Mouse (Mus musculus): ENCODE results near the gene Cers1. TPM values are rescaled to one million over a fixed set of nuclear protein-coding genes. Genes with fewer than 3 reads are reported as not detected.

The Cers1 gene
- polyA plus RNA-seq, 1 experiment from 2014 or later = 15.3 TPM

DNA sequence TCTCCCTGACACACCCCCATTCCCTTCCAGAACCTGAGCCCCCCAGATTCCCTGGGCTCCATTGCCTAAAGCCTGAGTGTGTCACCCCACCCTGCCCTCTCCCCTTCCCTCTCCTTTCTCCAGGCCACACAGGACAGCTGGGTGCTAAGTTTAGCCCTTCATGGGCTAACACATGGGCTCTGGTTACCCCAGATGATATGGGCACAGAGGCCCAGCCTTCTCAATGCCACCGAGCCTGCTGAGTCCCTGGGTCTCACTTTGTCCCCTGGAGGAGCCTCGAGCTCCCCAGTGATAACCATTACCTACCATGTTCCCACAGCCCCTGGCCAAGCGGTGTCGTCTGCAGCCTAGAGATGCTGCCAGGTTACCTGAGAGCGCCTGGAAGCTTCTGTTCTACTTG, 2.3 kb downstream of the Cers1 start:
- ATAC-seq (ENCODE audit: low FRiP score, low read depth) = no peak
- H3K27ac ChIP-seq (replicated peaks) = peak overlapping the region; percentile 92
- H3K9ac ChIP-seq (replicated peaks) = peak overlapping the region; percentile 57; the same call in 1 of the 2 replicates
- H3K4me2 ChIP-seq (replicated peaks) = peak overlapping the region; percentile 72
- WGBS = 81% methylated on average over 5 of the region's 5 CpGs
- peaks cover 10% of the 10 kb centered on the region for H3K27me3 ChIP-seq
- H3K36me3 ChIP-seq = peaks cover 10% of the 10 kb centered on the region
- H3K4me3 ChIP-seq = 0 out of 2 replicates have a peak overlapping the region, but pooled peaks have one; percentile 55
- H3K9me3 ChIP-seq = no peaks in the 10 kb centered on the region
- peaks cover 38% of the 10 kb centered on the region for H3K4me1 ChIP-seq

DNA sequence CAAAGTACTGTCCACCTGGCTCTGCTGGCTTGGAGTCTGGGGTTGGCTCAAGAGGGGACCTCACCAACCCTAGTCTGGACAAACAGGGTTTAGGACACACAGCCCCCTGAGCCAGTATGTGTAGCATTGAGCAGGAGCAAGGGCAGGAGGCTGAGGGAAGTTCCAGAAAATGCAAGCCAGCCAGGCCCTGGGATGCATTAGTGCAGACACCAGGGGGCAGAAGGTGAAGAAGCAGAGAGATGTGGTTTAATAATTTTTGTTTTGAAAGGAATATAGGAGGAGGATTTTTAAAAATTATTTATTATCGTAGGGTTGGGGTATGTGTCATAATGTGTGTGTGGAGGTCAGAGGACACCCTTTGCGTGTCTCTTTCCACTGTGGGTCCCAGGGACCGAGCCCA, 8.1 kb downstream of the Cers1 start:
- Histone ChIP-seq H3K27me3 (0 out of 2 replicates have a peak, but pooled peaks cover 1% of the 10 kb centered on the region), H3K4me2 (replicated peaks) (no peak overlapping the region), H3K36me3 (peaks cover 29% of the 10 kb centered on the region), H3K9ac (replicated peaks) (no peak overlapping the region), H3K27ac (replicated peaks) (no peak overlapping the region), H3K4me1 (no peaks in the 10 kb centered on the region), H3K9me3 (no peaks in the 10 kb centered on the region), H3K4me3 (no peak overlapping the region)
- 85% methylated on average over 3 of the region's 3 CpGs for WGBS
- no peak for ATAC-seq (ENCODE audit: low FRiP score, low read depth)

DNA sequence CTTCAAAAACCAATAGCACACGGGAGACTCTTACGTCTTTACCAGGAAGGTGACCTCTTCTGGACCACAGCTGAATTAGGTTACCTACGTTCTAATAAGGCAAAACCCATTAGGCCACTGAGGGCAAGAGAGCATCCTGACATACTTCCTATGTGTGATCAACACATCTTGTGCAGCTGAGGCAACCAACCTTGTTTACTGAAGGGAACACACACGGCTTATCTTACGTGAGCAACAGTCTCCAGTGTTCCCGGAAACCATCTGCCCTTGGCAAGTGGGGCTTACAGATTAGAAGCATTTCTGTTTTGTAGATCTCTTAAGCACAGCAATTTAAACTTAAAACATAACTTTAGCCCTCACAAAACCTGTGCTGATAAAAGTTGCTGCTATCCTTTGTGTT, 11.9 kb downstream of the Cers1 start:
- WGBS = 94% methylated on average over 6 of the region's 6 CpGs
- H3K36me3 ChIP-seq = peaks cover 41% of the 10 kb centered on the region
- no peaks in the 10 kb centered on the region for H3K9me3 ChIP-seq
- ATAC-seq (ENCODE audit: low FRiP score, low read depth) = no peak
- H3K27me3 ChIP-seq = peaks cover 30% of the 10 kb centered on the region
- peaks cover 31% of the 10 kb centered on the region for H3K4me1 ChIP-seq
- H3K9ac ChIP-seq (replicated peaks) = no peak overlapping the region
- H3K4me2 ChIP-seq (replicated peaks) = no peak overlapping the region
- H3K4me3 ChIP-seq = no peak overlapping the region
- H3K27ac ChIP-seq (replicated peaks) = no peak overlapping the region

DNA sequence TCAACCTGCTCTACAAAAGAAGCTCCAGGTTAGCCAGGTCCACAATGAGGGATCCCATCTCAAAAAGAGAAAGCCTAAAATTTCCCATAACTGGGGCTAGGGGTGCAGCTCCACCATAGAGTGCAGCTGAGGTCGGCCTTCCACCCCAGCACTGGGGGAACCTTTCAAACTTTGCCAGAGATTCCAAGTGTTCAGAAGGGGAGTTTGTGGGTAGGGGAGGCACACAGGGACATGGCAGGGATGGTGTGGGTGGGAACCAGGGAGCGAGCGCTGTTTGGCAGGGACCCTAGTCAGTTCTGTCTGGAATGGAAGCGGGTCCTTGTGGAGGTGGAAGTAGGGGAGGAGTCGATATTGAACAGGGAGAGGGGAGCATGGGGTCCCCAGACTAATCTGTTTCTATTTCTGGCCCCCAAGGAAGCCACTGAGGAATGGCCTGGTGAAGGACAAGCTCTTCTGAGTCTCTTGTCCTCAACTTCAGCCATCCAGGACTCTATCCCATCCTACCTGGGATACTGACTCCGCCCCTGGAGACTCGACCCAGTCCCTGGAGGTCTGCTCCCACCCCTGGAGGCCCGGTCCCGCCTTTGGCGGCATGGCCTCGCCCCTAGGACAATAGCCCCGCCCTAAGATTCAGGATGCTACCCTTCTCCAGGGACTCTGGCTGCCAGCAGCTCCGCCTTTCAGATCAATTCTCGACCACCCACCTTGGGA, 13.7 kb downstream of the Cers1 start, which contains the start of gene Gdf1:
TSS of gene Gdf1 (plus strand) at position 694 of the 711 bp plus-strand sequence.
- H3K9me3 ChIP-seq = no peaks in the 10 kb centered on the region
- H3K36me3 ChIP-seq = peaks cover 48% of the 10 kb centered on the region
- H3K4me1 ChIP-seq = peaks cover 32% of the 10 kb centered on the region
- peak within 1 kb of the TSS; percentile 18 for H3K4me3 ChIP-seq
- no peak within 1 kb of the TSS; the same call in 1 of the 2 replicates for H3K27ac ChIP-seq (replicated peaks)
- H3K27me3 ChIP-seq = peaks cover 30% of the 10 kb centered on the region
- 20% methylated on average over 14 of the region's 14 CpGs for WGBS
- peak within 1 kb of the TSS; percentile 46 for H3K9ac ChIP-seq (replicated peaks)
- ATAC-seq (ENCODE audit: low FRiP score, low read depth) = no peak
- H3K4me2 ChIP-seq (replicated peaks) = peak within 1 kb of the TSS; percentile 31

DNA sequence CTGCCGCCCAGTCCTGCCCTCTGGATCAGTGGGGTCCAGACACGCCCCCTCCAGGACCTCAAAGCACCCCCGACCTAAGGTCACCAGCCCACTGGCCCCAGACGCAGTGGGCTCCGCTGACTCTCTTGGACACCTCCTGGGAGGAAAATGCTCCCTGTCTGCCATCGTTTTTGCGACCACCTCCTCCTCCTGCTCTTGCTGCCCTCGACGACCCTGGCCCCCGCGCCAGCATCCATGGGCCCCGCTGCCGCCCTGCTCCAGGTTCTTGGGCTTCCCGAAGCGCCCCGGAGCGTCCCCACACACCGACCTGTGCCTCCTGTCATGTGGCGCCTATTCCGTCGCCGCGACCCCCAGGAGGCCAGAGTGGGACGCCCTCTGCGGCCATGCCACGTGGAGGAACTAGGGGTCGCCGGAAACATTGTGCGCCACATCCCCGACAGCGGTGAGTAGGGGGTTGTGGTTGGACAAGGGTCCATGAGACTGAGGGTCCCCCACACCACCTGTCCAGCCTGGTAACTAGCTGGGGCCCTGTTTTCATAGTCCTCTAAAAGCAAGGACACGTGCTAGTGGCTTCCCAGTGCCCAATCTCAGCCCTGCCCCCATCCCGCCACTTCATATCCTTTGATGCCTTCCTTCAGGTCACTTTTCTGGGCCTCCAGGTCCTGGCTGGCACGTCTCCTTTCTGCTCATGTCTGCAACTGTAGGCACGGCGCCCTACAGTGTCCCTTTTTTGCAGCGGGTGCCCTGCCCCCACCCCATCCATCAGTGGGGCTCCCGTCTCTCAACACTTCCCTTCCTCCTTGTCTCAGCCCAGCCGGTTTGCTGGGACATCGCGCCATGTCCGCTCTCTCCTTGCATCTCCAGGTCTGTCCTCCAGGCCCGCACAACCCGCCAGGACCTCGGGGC, 14.5 kb downstream of the Cers1 start:
- ATAC-seq (ENCODE audit: low FRiP score, low read depth) = peak; percentile 8; the same call in 1 of the 2 replicates
- WGBS = 4% methylated on average over 45 of the region's 45 CpGs
- H3K9ac ChIP-seq (replicated peaks) = peak overlapping the region; percentile 46
- peaks cover 32% of the 10 kb centered on the region for H3K4me1 ChIP-seq
- H3K36me3 ChIP-seq = peaks cover 52% of the 10 kb centered on the region
- H3K27me3 ChIP-seq = peaks cover 30% of the 10 kb centered on the region
- H3K9me3 ChIP-seq = no peaks in the 10 kb centered on the region
- H3K27ac ChIP-seq (replicated peaks) = no peak overlapping the region
- peak overlapping the region; percentile 31 for H3K4me2 ChIP-seq (replicated peaks)
- H3K4me3 ChIP-seq = peak overlapping the region; percentile 18

DNA sequence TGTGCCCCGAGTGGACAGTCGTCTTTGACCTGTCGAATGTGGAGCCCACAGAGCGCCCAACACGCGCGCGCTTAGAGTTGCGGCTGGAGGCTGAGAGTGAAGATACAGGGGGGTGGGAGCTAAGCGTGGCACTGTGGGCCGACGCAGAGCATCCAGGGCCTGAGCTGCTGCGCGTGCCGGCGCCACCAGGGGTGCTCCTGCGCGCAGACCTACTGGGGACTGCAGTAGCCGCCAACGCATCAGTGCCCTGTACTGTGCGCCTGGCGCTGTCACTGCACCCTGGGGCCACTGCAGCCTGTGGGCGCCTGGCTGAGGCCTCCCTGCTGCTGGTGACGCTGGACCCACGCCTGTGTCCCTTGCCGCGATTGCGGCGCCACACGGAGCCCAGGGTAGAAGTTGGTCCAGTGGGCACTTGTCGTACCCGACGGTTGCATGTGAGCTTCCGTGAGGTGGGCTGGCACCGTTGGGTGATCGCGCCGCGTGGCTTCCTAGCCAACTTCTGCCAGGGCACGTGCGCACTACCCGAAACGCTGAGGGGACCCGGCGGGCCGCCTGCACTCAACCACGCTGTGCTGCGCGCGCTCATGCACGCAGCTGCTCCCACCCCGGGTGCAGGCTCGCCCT, 15.3 kb downstream of the Cers1 start:
- peaks cover 32% of the 10 kb centered on the region for H3K4me1 ChIP-seq
- H3K9ac ChIP-seq (replicated peaks) = peak overlapping the region; percentile 46; the same call in 1 of the 2 replicates
- H3K9me3 ChIP-seq = no peaks in the 10 kb centered on the region
- H3K36me3 ChIP-seq = peaks cover 54% of the 10 kb centered on the region
- H3K27ac ChIP-seq (replicated peaks) = no peak overlapping the region; the same call in 1 of the 2 replicates
- peak overlapping the region; percentile 31 for H3K4me2 ChIP-seq (replicated peaks)
- peak overlapping the region; percentile 18 for H3K4me3 ChIP-seq
- ATAC-seq (ENCODE audit: low FRiP score, low read depth) = peak; percentile 78
- H3K27me3 ChIP-seq = peaks cover 30% of the 10 kb centered on the region
- 23% methylated on average over 53 of the region's 53 CpGs for WGBS

DNA sequence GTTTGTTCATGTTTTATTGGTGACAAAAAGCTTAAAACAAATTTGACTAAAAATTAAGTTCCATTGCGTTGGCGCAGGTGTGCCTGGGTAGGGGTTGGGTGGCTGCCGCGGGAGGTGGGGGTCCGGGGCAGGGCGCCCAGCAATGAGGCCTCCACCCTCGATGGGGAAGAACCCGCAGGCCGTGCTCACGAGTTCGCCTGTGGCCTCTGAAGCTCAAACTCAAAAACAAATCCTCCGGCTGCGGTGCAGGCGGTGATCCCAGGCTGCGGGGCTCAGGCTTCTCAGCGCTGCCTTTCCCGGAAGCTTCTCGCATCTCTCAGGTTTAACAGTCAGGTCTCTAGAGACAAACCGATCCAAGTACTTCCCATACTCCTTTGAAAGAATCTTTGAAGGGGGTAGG, 16.0 kb downstream of the Cers1 start:
- no peak overlapping the region for H3K4me3 ChIP-seq
- H3K27me3 ChIP-seq = peaks cover 30% of the 10 kb centered on the region
- 58% methylated on average over 19 of the region's 19 CpGs for WGBS
- H3K4me1 ChIP-seq = peaks cover 32% of the 10 kb centered on the region
- no peaks in the 10 kb centered on the region for H3K9me3 ChIP-seq
- H3K27ac ChIP-seq (replicated peaks) = no peak overlapping the region
- no peak overlapping the region for H3K9ac ChIP-seq (replicated peaks)
- H3K36me3 ChIP-seq = peaks cover 61% of the 10 kb centered on the region
- no peak for ATAC-seq (ENCODE audit: low FRiP score, low read depth)
- no peak overlapping the region for H3K4me2 ChIP-seq (replicated peaks)

DNA sequence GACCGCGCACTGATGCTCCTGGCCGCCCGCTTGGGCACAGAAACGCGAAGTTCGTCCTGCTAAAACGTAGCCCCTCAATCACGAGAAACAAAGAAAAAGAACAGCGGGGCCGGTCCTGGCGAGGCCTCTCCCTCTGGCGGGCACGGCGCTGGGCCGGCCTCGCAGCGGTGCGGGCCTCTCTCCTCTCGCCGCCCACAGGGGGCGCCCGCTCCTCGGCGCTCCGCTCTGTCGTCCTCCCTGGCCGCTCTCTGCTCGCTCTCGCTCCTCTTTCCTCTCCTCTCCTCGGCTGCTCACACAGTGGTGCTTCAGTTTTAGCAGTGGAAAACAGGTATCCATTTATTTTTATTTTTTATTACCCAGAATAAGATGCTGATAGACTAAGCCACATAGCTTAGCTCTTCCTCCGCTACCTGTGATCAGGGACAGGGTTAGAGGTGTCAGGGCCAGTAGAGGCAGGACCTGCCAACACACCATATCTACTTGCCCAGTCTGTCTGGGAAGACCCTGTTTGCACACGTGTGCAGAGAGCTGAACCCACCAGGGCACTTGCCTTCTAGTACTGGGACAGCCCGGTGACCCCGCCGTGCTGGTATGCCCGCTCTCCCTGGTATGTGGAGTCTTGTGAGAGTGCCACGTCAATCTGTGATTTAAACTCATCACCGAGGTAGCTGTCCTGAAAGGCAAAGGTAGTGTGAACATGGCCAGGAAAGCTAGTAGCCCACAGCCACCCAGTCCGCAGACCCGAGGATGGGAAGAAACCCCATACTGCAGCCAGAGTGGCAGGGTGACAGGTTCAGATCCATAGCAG, 16.7 kb downstream of the Cers1 start:
- 22% methylated on average over 41 of the region's 41 CpGs for WGBS
- no peak overlapping the region for H3K4me3 ChIP-seq
- H3K9ac ChIP-seq (replicated peaks) = no peak overlapping the region; the same call in 1 of the 2 replicates

DNA sequence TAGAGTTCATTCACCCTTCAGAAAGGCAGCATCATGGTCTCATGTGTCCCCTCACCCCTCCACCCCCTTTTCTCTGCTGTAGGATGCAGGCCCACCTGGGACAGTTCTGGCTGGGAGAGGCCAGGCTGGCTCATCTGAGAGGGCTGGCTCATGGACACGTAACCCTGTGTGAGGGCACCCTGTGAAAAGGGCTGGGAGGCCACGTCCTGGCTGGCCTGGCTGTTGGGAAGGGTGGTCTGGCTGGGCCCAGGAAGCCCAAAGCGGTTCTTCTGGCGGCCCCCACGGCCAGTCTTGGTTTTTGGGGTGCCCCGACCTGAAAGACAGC, 17.3 kb downstream of the Cers1 start:
- Histone ChIP-seq H3K27me3 (peaks cover 30% of the 10 kb centered on the region), H3K4me2 (replicated peaks) (no peak overlapping the region), H3K27ac (replicated peaks) (no peak overlapping the region), H3K9ac (replicated peaks) (no peak overlapping the region), H3K4me1 (peaks cover 32% of the 10 kb centered on the region), H3K4me3 (no peak overlapping the region), H3K9me3 (no peaks in the 10 kb centered on the region), H3K36me3 (peaks cover 68% of the 10 kb centered on the region)
- no peak for ATAC-seq (ENCODE audit: low FRiP score, low read depth)
- WGBS = 98% methylated on average over 6 of the region's 6 CpGs

More for the DNA sequence above, 16.7 kb downstream of the Cers1 start:
- H3K27me3 ChIP-seq = peaks cover 30% of the 10 kb centered on the region
- H3K4me1 ChIP-seq = peaks cover 32% of the 10 kb centered on the region
- no peak overlapping the region; the same call in 1 of the 2 replicates for H3K4me2 ChIP-seq (replicated peaks)
- H3K9me3 ChIP-seq = no peaks in the 10 kb centered on the region
- H3K36me3 ChIP-seq = peaks cover 67% of the 10 kb centered on the region
- peak; percentile 69 for ATAC-seq (ENCODE audit: low FRiP score, low read depth)
- 0 out of 2 replicates have a peak overlapping the region, but pooled peaks have one; percentile 15 for H3K27ac ChIP-seq (replicated peaks)

DNA sequence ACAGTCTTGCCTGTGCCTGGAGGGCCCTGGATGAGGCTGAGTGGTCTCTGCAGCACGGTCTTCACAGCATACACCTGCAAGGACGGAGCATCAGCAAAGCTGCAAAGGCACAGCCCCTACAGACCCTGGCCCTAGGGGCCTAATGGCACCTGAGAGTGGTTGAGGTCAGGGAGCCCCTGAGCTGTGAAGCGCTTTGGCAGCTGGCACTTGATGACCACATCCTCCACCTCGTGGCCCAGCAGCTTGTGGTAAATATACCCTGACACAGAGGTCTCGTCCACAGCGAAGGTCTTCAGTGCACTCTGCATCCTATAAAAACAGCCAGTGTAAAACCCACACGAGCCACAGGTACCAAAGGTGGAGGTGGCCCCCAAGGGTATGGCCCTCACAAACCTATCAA, 23.4 kb downstream of the Cers1 start:
- no peak overlapping the region for H3K4me3 ChIP-seq
- 91% methylated on average over 7 of the region's 7 CpGs for WGBS
- no peak for ATAC-seq (ENCODE audit: low FRiP score, low read depth)
- H3K27ac ChIP-seq (replicated peaks) = no peak overlapping the region
- H3K4me2 ChIP-seq (replicated peaks) = no peak overlapping the region
- peaks cover 97% of the 10 kb centered on the region for H3K36me3 ChIP-seq
- no peaks in the 10 kb centered on the region for H3K9me3 ChIP-seq
- no peaks in the 10 kb centered on the region for H3K4me1 ChIP-seq
- no peaks in the 10 kb centered on the region for H3K27me3 ChIP-seq
- H3K9ac ChIP-seq (replicated peaks) = no peak overlapping the region

DNA sequence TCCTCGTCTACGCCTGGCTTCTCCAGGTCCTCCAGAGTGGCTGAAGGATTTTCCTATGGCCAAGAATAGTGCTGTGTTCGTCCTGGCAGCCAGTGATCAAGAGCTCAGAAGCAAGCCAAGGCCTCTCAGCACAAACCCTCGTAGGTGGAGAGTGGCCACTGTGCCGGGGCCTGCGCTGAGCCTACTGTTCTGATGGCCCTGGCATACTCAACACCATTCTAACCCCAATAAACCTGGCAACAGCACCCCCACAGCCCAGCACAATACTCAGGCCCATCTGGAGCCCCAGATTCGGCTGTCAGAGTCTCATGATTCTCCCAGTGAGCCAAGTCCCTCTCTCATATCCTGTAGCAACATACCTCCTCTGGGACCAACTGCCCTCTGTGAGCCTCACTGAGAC, 25.1 kb downstream of the Cers1 start:
- H3K27me3 ChIP-seq = no peaks in the 10 kb centered on the region
- H3K4me2 ChIP-seq (replicated peaks) = no peak overlapping the region
- H3K4me1 ChIP-seq = no peaks in the 10 kb centered on the region
- H3K9me3 ChIP-seq = no peaks in the 10 kb centered on the region
- H3K27ac ChIP-seq (replicated peaks) = no peak overlapping the region
- no peak overlapping the region for H3K9ac ChIP-seq (replicated peaks)
- no peak overlapping the region for H3K4me3 ChIP-seq
- H3K36me3 ChIP-seq = peaks cover 80% of the 10 kb centered on the region
- WGBS = 95% methylated on average over 7 of the region's 7 CpGs
- ATAC-seq (ENCODE audit: low FRiP score, low read depth) = no peak

All from midbrain, embryonic 12.5 days (tissue).